Mouse (Mus musculus): Measurements from ENCODE around the gene Olfr467.

GRCm38 (mm10) chr7:107801108-107801507, 11.0 kb upstream of the Olfr467 start, which contains the start of gene Ovch2:
- no peak for TF ChIP-seq CTCF (IDR thresholded peaks at IDR 0.05; ENCODE audit: low read depth, low read length)
- no peak for TF ChIP-seq GATA2 (IDR thresholded peaks at IDR 0.05; ENCODE audit: borderline replicate concordance, low read depth, low read length)
- no peak for TF ChIP-seq GATA1 (IDR thresholded peaks at IDR 0.05; ENCODE audit: borderline replicate concordance, low read length)
